Mouse (Mus musculus) kidney, adult 8-10 months (tissue): Measurements from ENCODE around the gene Ankrd33b.

ENCODE experiments used
- DNase-seq, 2 experiments: peaks; one replicate each; pipeline ENCODE4 v3.0.0; 2022

The Ankrd33b gene

GRCm38 (mm10) chr15:31367481-31368200 lies at the start of gene Ankrd33b:
Ankrd33b (minus strand) TSS chr15:31367726.
- DNase-seq: peak; percentile 83 to 89

GRCm38 (mm10) chr15:31415181-31415580 lies 47.7 kb upstream of the Ankrd33b start:
- DNase-seq: no peak

GRCm38 (mm10) chr15:31414179-31414898 lies 46.8 kb upstream of the Ankrd33b start:
- DNase-seq: peak; percentile 77 to 83

GRCm38 (mm10) chr15:31413662-31414061 lies 46.1 kb upstream of the Ankrd33b start:
- no peak for DNase-seq

- DNase-seq: peak; percentile 47 to 49
These were observed 45.4 kb upstream of the Ankrd33b start for GRCm38 (mm10) chr15:31412933-31413332.

- DNase-seq: no peak
These were observed 44.9 kb upstream of the Ankrd33b start for GRCm38 (mm10) chr15:31412436-31412835.

- peak; percentile 88 to 95 for DNase-seq
These were observed 40.0 kb upstream of the Ankrd33b start for GRCm38 (mm10) chr15:31407490-31407889.

- DNase-seq: peak; percentile 72 to 74
These were observed 39.4 kb upstream of the Ankrd33b start for GRCm38 (mm10) chr15:31406881-31407280.

GRCm38 (mm10) chr15:31404346-31404745 lies 36.8 kb upstream of the Ankrd33b start:
- no peak for DNase-seq

- no peak for DNase-seq
These were observed 34.8 kb upstream of the Ankrd33b start for GRCm38 (mm10) chr15:31402200-31402892.

GRCm38 (mm10) chr15:31400974-31401373 lies 33.4 kb upstream of the Ankrd33b start:
- no peak for DNase-seq

GRCm38 (mm10) chr15:31398769-31399168 lies 31.2 kb upstream of the Ankrd33b start:
- DNase-seq: no peak

- no peak for DNase-seq
These were observed 29.9 kb upstream of the Ankrd33b start for GRCm38 (mm10) chr15:31397379-31397778.

- DNase-seq: no peak
These were observed 29.2 kb upstream of the Ankrd33b start for GRCm38 (mm10) chr15:31396755-31397154.

- DNase-seq: peak; percentile 60 to 71
These were observed 28.5 kb upstream of the Ankrd33b start for GRCm38 (mm10) chr15:31395986-31396385.

- DNase-seq: no peak
These were observed 25.9 kb upstream of the Ankrd33b start for GRCm38 (mm10) chr15:31393402-31393801.

GRCm38 (mm10) chr15:31392705-31393104 lies 25.2 kb upstream of the Ankrd33b start:
- no peak for DNase-seq

- no peak for DNase-seq
These were observed 24.6 kb upstream of the Ankrd33b start for GRCm38 (mm10) chr15:31392135-31392534.

- peak; percentile 79 to 87 for DNase-seq
These were observed 14.5 kb upstream of the Ankrd33b start for GRCm38 (mm10) chr15:31381936-31382468.

- DNase-seq: no peak
These were observed 11.9 kb upstream of the Ankrd33b start for GRCm38 (mm10) chr15:31379471-31379870.

GRCm38 (mm10) chr15:31375212-31375611 lies 7.7 kb upstream of the Ankrd33b start:
- no peak for DNase-seq

GRCm38 (mm10) chr15:31369125-31369612 lies 1.6 kb upstream of the Ankrd33b start:
- DNase-seq: no peak

GRCm38 (mm10) chr15:31368556-31368955 lies 1.0 kb upstream of the Ankrd33b start:
- DNase-seq: no peak
